Mouse (Mus musculus) liver, embryonic 14.5 days (tissue): ENCODE results near the gene Mlycd.

Experiments used
- CTCF ChIP-seq: IDR thresholded peaks from 2 replicates; pipeline ENCODE4 v1.5.1; 2016; ENCODE audit warnings: antibody characterized with exemption, low read depth, control low read depth
- EP300 ChIP-seq: IDR thresholded peaks from 2 replicates; pipeline ENCODE4 v1.6.1; 2016; ENCODE audit warnings: antibody characterized with exemption, low read depth

DNA sequence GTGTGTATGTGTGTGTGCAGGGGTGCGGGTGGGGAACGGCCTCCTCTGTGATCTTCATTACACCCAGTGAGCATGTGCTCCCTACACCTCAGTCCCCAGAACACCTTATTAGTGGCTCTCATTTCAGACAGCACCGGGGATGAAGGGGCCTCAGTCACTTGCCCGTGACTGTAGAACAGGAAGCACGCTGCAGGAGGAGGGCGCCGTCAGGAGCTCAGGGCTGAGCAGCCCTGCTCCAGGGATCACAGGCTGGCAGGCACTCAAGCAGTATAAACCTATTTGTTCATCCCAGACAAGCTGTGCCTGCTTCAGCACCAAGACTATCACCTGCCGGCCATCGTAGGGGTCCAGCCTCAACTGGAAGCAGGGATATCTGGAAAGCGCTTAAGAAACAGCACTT, 9.2 kb downstream of the Mlycd start:
- TF ChIP-seq CTCF: no peak
- no peak for TF ChIP-seq EP300
